Mouse (Mus musculus): ENCODE results near the gene Abcc10. TPM values are rescaled to one million over a fixed set of nuclear protein-coding genes. Genes with fewer than 3 reads are reported as not detected.

The Abcc10 gene
- total and polyA plus RNA-seq, 3 experiments: 1.1 to 4.1 (median 3.8) TPM

DNA sequence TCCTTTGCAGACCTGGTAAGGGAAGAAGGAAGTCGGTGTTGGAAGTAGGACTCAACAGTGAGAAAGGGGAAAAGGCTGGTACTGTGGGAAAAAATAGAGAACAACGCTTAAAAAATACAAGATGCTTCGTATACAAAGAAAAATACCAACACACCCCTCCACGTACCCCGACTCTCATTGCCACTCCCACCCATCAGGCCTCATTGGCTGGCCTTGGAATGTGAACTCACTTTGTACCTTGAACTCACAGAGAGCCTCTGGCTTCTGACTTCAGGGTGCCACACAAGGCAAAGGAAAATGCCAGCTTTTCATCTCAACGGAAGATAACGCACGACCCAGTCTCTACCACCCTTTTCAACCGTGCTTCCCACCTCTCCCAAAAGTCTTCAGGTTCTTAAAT lies 45.0 kb downstream of the Abcc10 start:
- TF ChIP-seq GABPA (IDR thresholded peaks at IDR 0.05; ENCODE audit: insufficient replicate concordance, low read depth, low read length) (no peak), USF1 (IDR thresholded peaks at IDR 0.05; ENCODE audit: low read depth, low read length) (no peak), HCFC1 (IDR thresholded peaks at IDR 0.05; ENCODE audit: low read depth, low read length) (no peak), CTCF (conservative IDR thresholded peaks at IDR 0.05 in 1 of 2, IDR thresholded peaks at IDR 0.05 in 1 of 2; ENCODE audit: low read depth in 2 of 2, low read length in 2 of 2) (no peak), TBP (conservative IDR thresholded peaks at IDR 0.05; ENCODE audit: low read depth, low read length) (no peak), MYC (IDR thresholded peaks at IDR 0.05; ENCODE audit: low read depth, low read length) (no peak), KAT2A (IDR thresholded peaks at IDR 0.05; ENCODE audit: insufficient replicate concordance, low read length) (no peak)
- in situ Hi-C loops (cut with MboI; ENCODE audit: low pct_ligation_motif_present, low pct_unique_long_range_greater_than_20kb, low sequenced_read_pairs) (no loop called here), dilution Hi-C loops (cut with MboI; ENCODE audit: extremely low pct_ligation_motif_present, extremely low pct_unique_long_range_greater_than_20kb, low sequenced_read_pairs) (no loop called here)
- Histone ChIP-seq H3K79me2 (replicated peaks; ENCODE audit: control insufficient read depth, extremely low read depth, insufficient read depth, poor library complexity, severe bottlenecking) (peaks cover 22% of the 10 kb centered on the region), H3K27me3 (replicated peaks) (no peaks in the 10 kb centered on the region), H3K4me1 (ENCODE audit: control insufficient read depth in 1 of 2, insufficient read depth in 2 of 2) (peaks cover 3 to 16% of the 10 kb centered on the region in 2 experiments; a peak in 3 of 4 replicates), H3K4me3 (replicated peaks in 1 of 3; ENCODE audit: low read depth in 2 of 3, low read length in 2 of 3, poor library complexity in 1 of 3) (peak overlapping the region in 2 of 3 experiments; percentile 21 to 68), H3K9ac (ENCODE audit: insufficient read depth, low read depth) (no peak overlapping the region), H3K27ac (ENCODE audit: insufficient read depth, low read depth) (no peak overlapping the region), H3K4me2 (ENCODE audit: insufficient read depth, low read depth, poor library complexity, severe bottlenecking) (peak overlapping the region; percentile 86), H3K9me3 (replicated peaks; ENCODE audit: low read length) (no peaks in the 10 kb centered on the region), H3K36me3 (replicated peaks in 1 of 2; ENCODE audit: control insufficient read depth in 1 of 2, insufficient read depth in 1 of 2, low read length in 1 of 2) (peaks cover 15 to 30% of the 10 kb centered on the region in 2 experiments)
- no peak for DNase-seq (ENCODE audit: extremely low read depth)

DNA sequence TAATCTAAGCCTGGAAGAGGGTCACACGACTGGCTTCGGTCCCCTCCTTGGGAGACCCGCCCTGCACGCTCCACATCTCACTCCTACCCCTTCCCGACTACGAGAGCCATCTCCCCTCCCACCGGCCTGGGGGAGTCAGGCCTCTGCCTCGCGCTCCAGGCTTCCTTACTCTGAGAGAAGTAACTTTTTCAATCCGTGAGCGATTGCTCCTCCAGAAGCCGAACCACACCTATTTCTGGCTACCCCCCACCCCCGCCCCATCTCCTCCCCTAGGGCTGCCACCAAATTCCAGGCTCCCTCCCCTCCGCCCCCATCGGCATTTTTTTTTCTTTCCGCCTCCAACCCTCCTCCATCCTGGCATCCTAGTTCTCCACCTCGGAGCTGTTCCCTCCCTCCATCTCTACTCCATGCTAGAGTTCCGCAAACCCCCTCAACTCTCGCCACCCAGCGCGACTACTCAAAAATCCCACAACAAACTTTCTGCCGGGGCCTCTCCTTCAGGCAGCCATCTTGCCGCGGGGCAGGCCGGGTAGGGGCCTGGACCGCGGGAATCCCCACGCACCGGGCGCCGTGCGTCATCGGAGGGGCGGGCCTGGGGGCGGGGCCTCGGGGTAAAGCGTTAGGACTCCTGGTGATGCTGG lies 45.5 kb downstream of the Abcc10 start, which contains the start of gene Tjap1:
Gene Tjap1 (minus strand): TSS at position 544 of the 641 bp plus-strand sequence.
- peaks cover 2 to 16% of the 10 kb centered on the region in 2 experiments; a peak in 3 of 4 replicates for H3K4me1 ChIP-seq (ENCODE audit: control insufficient read depth in 1 of 2, insufficient read depth in 2 of 2)
- TF ChIP-seq KAT2A (IDR thresholded peaks at IDR 0.05; ENCODE audit: insufficient replicate concordance, low read length): no peak
- peak; percentile 81 for TF ChIP-seq TCF12 (IDR thresholded peaks at IDR 0.05; ENCODE audit: low read depth, low read length)
- TF ChIP-seq TBP (conservative IDR thresholded peaks at IDR 0.05; ENCODE audit: low read depth, low read length): no peak
- TF ChIP-seq BHLHE40 (IDR thresholded peaks at IDR 0.05; ENCODE audit: low read depth, low read length): no peak
- TF ChIP-seq EP300 (IDR thresholded peaks at IDR 0.05; ENCODE audit: low read length): no peak
- no peak for TF ChIP-seq PAX5 (IDR thresholded peaks at IDR 0.05; ENCODE audit: low read length)
- TF ChIP-seq NELFE (IDR thresholded peaks at IDR 0.05; ENCODE audit: low read depth, low read length): peak; percentile 72; the same call in 1 of the 2 replicates
- no peak for TF ChIP-seq USF1 (IDR thresholded peaks at IDR 0.05; ENCODE audit: low read depth, low read length)
- TF ChIP-seq ETS1 (conservative IDR thresholded peaks at IDR 0.05; ENCODE audit: low read depth, low read length): no peak
- TF ChIP-seq ZC3H11A (IDR thresholded peaks at IDR 0.05; ENCODE audit: low read depth, low read length): no peak
- peak; percentile 47; the same call in 1 of the 2 replicates for TF ChIP-seq NRF1 (IDR thresholded peaks at IDR 0.05; ENCODE audit: low read depth, low read length)
- no peak for TF ChIP-seq RCOR1 (conservative IDR thresholded peaks at IDR 0.05; ENCODE audit: low read depth, low read length)
- peak; percentile 86 for TF ChIP-seq POLR2A (IDR thresholded peaks at IDR 0.05; ENCODE audit: low read depth, low read length)
- peak; percentile 74 for TF ChIP-seq ZNF384 (IDR thresholded peaks at IDR 0.05; ENCODE audit: low read depth, low read length)
- peak; percentile 81; the same call in 1 of the 2 replicates for TF ChIP-seq MAZ (IDR thresholded peaks at IDR 0.05; ENCODE audit: low read depth, low read length)
- no peak for TF ChIP-seq JUN (IDR thresholded peaks at IDR 0.05; ENCODE audit: insufficient read depth, low read depth, low read length)
- no peak for TF ChIP-seq E2F4 (IDR thresholded peaks at IDR 0.05; ENCODE audit: insufficient replicate concordance, low read depth, low read length)
- no peak for TF ChIP-seq UBTF (IDR thresholded peaks at IDR 0.05; ENCODE audit: low read depth, low read length)
- TF ChIP-seq MXI1 (IDR thresholded peaks at IDR 0.05; ENCODE audit: low read depth, low read length): no peak; the same call in 1 of the 2 replicates
- no peak; the same call in 1 of the 2 replicates for TF ChIP-seq IRF4 (IDR thresholded peaks at IDR 0.05; ENCODE audit: low read depth, low read length)
- TF ChIP-seq ELF1 (IDR thresholded peaks at IDR 0.05; ENCODE audit: low read depth, low read length): no peak; the same call in 1 of the 2 replicates
- TF ChIP-seq CHD1 (IDR thresholded peaks at IDR 0.05; ENCODE audit: low read depth, low read length): no peak
- no peak for TF ChIP-seq MEF2A (IDR thresholded peaks at IDR 0.05; ENCODE audit: borderline replicate concordance, low read depth, low read length)
- TF ChIP-seq ZKSCAN1 (IDR thresholded peaks at IDR 0.05; ENCODE audit: borderline replicate concordance, low read depth, low read length): no peak
- peak; percentile 52; the same call in 1 of the 2 replicates for TF ChIP-seq SIN3A (IDR thresholded peaks at IDR 0.05; ENCODE audit: low read length)
- no peak for TF ChIP-seq CTCF (conservative IDR thresholded peaks at IDR 0.05 in 1 of 2, IDR thresholded peaks at IDR 0.05 in 1 of 2; ENCODE audit: low read depth in 2 of 2, low read length in 2 of 2)
- TF ChIP-seq MYC (IDR thresholded peaks at IDR 0.05; ENCODE audit: low read depth, low read length): no peak
- no peak for TF ChIP-seq USF2 (conservative IDR thresholded peaks at IDR 0.05; ENCODE audit: low read depth, low read length)

More for the DNA sequence above, 45.5 kb downstream of the Abcc10 start, which contains the start of gene Tjap1:
- peaks cover 19 to 35% of the 10 kb centered on the region in 2 experiments for H3K36me3 ChIP-seq (replicated peaks in 1 of 2; ENCODE audit: control insufficient read depth in 1 of 2, insufficient read depth in 1 of 2, low read length in 1 of 2)
- H3K4me2 ChIP-seq (ENCODE audit: insufficient read depth, low read depth, poor library complexity, severe bottlenecking): peak within 1 kb of the TSS; percentile 86
- peaks cover 22% of the 10 kb centered on the region for H3K79me2 ChIP-seq (replicated peaks; ENCODE audit: control insufficient read depth, extremely low read depth, insufficient read depth, poor library complexity, severe bottlenecking)
- H3K9ac ChIP-seq (ENCODE audit: insufficient read depth, low read depth): peak within 1 kb of the TSS; percentile 94
- H3K27me3 ChIP-seq (replicated peaks): no peaks in the 10 kb centered on the region
- dilution Hi-C loops (cut with MboI; ENCODE audit: extremely low pct_ligation_motif_present, extremely low pct_unique_long_range_greater_than_20kb, low sequenced_read_pairs) (no loop called here), in situ Hi-C loops (cut with MboI; ENCODE audit: low pct_ligation_motif_present, low pct_unique_long_range_greater_than_20kb, low sequenced_read_pairs) (no loop called here)
- peak within 1 kb of the TSS; percentile 38; the same call in 1 of the 2 replicates for H3K27ac ChIP-seq (ENCODE audit: insufficient read depth, low read depth)
- peak; percentile 77 for DNase-seq (ENCODE audit: extremely low read depth)
- no peaks in the 10 kb centered on the region for H3K9me3 ChIP-seq (replicated peaks; ENCODE audit: low read length)
- peak within 1 kb of the TSS; percentile 68 to 92 (median 78) for H3K4me3 ChIP-seq (replicated peaks in 1 of 3; ENCODE audit: low read depth in 2 of 3, low read length in 2 of 3, poor library complexity in 1 of 3)

Measured in CH12.LX (cell line).